Mouse (Mus musculus) kidney, postnatal 10 days (tissue): ENCODE measurements around the gene Ppcdc.

Experiments
- DNase-seq: peaks from one replicate; pipeline ENCODE4 v3.0.0; 2021; ENCODE audit warnings: mixed read lengths

Gene Ppcdc

DNA sequence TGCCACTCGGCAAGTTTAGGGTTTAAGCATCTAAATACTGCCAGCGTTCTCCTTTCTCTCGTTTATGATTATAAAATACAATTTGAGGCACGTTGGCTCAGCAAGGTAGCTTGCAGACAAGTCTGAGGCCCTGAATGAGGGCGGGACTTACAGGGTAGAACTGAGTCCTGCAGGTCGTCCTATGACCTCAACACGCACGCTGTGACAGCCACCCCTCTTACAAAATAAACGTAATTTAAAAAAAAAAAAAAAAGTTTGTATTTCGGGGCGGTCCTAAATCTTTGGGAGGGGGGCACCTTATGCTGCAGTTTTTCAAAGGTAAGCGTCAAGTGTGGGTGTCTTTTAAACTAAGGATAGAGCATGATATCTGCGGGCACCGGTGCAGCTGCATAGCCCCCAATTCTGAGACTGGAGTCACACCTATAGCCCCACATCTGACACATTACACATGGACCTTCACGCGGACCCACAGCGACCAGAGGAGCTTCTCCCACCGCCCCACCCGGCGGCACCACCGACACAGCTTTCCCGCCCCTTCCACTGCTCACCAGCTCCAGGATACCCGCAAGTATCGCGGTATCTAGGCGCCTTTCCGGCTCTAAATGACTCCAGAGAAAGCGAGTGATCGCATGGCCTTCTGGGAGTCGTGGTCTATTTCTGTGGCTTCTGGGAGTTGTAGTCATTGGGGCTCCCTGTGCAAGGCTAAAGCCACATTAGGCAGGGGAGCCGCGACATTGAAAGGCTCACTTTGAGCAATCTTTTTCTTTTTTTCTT is at the start of gene Ppcdc:
TSS of gene Ppcdc (minus strand) at position 603 of the 774 bp plus-strand sequence.
- DNase-seq = peak; percentile 94

GRCm38 (mm10) chr9:57487807-57488206 is 47.9 kb upstream of the Ppcdc start:
- DNase-seq = no peak

DNA sequence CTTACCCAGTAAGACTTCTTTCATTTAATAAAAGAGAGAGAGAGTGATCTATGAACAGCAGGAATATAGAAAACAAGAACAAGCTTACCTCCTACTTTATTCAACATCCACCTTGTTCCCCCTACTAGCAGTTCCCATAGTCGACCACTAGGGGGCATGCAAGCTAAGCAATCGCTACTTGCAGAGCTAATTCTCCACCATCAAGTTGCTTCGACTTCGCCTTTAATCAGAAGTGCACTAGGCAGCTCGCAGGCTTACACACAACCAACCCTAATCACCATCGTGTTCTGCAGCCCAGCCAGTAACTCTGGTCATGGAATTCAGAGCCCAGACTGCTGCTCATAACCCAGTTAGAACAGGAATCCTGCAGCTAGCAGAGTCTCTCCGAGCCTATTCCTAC is 45.9 kb upstream of the Ppcdc start:
- DNase-seq = peak; percentile 91

- no peak for DNase-seq
Observed at GRCm38 (mm10) chr9:57468914-57469313, 29.0 kb upstream of the Ppcdc start.

DNA sequence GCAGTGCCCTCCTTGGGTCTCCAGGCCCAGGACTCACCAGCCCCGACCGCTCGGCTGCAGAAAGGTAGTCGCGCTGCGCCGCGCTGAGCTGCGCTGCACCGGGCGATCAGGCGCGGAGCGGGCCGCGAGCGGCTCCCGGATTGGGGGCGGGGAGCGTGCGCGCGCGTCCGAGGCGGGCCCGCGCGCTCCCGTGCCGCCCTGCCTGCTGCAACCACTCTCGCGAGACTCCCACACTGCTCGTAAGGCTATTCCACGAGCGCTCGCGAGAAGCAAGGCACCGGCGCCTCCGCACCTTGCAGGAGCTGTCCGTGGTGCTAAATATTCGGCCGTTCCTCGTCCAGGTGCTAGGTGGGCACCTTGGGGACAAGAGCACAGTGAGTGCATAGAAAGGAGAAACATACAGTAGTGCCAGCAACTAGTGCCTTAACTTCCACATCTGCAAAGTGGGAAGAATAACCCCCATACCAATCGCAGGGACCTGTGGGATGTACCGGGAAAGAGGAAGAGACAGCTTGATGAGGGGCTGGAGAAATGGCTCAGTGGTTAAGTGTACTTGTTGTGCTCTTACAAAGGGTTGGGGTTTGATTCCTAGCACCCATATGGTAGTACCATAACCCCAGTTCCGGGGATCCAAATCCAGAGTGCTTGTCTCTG is 28.1 kb upstream of the Ppcdc start, which contains the start of gene Scamp5:
TSS of gene Scamp5 (minus strand) at position 165 of the 654 bp plus-strand sequence.
- peak; percentile 96 for DNase-seq

- DNase-seq = peak; percentile 57
Observed at GRCm38 (mm10) chr9:57467271-57467771, 27.4 kb upstream of the Ppcdc start.

DNA sequence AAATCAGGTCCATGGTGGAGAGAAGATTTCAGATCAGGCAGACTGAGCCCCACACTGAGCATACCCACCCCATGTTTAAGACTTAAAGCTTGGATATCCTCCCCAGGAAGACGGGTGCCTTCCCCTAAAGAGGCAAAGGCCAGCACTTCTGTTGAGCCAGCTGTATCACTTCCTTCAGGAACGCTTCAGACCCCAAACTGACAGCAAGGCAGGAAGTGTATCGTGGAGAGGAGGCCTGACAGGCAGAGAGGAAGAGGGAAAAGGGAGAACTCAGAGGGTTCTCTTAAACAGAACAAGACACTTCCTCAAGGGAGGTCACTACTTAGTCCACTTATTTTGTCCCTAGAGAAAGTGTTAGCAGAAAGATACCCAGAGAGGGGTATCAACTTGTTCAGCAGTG is 26.2 kb upstream of the Ppcdc start:
- DNase-seq = no peak

DNA sequence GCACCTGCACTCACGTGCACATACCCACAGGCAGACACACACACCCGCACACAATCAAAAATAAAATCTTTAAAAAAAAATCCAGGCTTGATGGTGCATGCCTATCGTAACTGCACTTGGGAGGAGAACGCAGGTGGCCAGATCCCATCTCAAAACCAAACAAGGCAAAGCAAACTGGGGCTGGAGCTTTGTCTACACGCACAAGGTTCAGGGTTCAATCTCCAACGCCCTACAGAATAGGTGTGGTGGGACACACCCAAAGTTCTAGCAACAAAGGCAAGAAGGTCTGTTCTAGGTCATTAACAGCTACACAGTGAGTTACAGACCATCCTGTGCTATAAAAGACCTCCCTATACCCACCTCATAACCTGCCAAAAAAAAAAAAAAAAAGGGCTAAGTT is 22.9 kb upstream of the Ppcdc start:
- DNase-seq = no peak

- DNase-seq = no peak
Observed at GRCm38 (mm10) chr9:57459707-57460106, 19.8 kb upstream of the Ppcdc start.

DNA sequence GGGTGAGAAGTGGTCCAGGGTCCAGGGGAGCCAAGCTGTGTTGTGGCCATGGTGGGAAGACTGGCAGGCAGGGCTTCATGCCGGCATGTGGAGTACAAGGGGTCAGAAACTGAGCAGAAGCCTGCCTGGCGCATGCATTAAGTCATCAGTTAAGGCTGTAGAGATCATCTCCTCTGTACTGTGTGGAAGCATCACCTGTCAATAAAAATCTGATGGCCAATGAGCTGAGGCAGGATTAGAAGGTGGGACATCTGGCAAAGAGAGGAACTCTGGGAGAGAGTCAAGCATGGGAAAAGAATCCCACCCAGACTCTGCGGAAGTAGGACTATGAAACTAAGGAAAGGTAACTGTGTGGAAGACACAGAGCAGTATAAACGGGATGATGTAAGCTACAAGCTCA is 13.6 kb upstream of the Ppcdc start:
- DNase-seq = no peak

DNA sequence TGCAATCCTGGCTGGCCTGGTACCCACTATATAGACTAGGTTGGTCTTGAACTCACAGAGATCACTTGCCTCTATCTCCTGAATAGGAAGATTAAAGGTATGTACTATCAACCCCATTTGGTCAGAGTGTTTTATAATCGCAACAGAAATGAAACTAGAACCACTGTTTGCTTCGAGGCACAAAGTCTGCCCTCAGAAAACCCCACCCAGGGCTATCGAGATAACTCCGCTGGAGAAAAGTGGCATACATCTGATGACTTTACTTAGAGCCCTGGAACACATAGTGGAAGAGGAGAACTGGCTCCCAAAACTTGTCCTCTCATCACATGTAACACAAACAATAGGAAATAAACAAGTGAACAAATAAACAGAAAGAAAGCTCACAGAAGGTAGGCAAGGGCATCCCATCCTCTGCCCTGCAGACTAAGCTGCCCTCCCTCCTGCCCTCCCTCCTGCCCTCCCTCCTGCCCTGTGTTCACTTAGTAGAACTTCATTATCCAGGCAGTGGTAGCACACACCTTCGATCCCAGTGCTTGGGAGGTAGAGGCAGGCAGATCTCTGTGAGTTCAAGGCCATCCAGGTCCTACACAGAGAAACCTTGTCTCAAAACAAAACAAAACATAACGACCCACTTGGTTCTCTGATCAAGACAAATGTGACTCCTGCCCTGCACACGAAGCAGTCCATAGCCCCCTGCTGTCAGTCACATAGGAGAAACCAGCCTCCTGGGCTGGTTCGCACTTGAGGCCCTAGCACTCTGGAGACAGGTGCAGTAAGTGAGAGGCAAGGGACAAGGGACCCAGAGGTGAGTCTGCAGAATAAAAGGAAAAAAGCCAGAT is 12.9 kb upstream of the Ppcdc start:
- DNase-seq = no peak

- DNase-seq = no peak
Observed at GRCm38 (mm10) chr9:57449715-57450114, 9.8 kb upstream of the Ppcdc start.

- DNase-seq = no peak
Observed at GRCm38 (mm10) chr9:57440620-57441019, 696 bp upstream of the Ppcdc start.

- DNase-seq = no peak
Observed at GRCm38 (mm10) chr9:57439083-57439482, 841 bp downstream of the Ppcdc start.

DNA sequence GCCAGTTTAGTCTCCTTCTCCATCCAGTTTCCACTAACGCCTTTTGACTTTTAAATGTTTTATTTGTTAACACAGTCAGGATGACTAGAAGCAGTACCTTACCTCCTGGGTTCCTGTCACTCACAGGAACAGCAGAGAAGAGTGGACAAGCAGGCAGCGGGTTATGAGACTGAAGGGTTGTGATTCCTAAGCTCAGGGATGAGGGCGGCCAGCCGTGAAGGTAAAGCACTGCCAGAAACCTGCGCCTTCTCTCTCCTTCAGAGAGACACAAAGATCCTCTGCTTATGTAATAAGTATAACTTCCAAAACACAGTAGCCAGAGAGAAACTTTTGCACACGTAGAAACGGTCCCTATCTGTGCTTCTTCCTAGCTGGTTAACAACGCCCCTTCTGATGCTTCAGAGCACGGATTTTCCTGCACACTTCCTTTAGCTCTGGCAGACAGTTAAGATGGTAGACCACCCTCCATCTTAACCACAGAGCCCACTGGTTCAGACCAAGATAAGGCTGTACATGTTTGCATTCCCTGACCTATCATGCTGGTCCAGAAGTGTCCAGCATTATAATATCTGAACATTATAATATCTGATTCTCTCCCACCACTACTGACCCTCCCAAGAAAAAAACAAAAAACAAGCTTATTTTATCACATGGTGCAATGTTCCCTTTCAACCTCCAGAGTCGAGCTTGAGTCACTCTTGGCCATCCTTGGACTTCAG is 1.9 kb downstream of the Ppcdc start:
- no peak for DNase-seq

- no peak for DNase-seq
Observed at GRCm38 (mm10) chr9:57436166-57436565, 3.8 kb downstream of the Ppcdc start.

DNA sequence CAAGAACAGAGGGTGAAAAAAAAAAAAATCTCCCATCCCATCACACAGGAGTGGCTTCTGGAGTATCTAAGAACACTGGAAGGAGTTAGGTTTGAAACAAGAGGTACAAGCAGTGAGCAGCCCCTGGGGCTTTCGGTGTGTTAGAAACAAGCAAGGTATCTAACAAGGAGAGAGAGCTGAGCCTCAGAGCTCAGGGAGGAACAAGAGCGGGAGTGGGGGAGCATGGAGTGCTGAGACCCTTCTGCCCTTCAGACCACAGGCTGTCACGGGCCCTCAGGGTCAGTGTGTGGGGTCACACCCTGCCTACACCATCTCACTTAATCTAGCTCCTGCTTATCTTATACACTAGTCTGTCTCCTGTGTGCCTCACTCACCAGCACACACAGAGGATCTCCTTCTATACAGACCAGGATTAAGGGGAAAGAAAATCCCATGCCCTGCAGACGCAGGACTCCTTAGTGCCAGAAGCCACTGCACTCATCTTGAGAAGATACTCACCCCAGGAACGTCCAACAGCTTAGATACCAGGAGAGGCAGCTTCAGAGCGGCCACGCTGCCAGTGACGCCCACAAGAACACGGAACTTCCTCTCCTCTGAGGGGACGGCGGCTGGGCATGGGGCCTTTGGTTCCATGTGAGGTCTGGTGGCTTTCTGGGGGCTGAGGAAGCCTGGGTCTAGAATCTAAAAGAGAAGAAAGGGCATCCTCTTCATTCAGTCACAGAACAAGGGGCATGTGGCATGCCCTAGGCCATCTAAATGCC is 5.3 kb downstream of the Ppcdc start:
- no peak for DNase-seq

- DNase-seq = peak; percentile 91
Observed at GRCm38 (mm10) chr9:57433097-57434032, 6.6 kb downstream of the Ppcdc start.

DNA sequence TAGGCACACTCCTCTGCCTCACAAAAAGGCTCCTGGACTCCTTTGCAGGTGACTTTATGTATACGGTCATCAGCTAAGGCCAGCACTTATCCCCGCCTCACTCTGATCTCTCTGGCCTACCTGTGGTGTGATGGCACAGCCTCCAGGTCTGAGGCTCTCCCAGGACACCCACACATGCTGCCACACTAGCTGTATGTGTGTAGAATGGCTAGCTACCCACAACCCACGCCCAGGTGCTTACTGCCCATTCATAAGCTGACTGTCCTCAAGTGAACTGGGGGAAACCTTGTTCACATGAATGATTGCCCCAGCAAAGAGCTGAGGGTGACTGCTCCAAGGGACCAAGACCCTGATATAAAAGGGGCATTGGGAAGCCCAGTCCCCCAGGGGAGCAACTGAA is 7.4 kb downstream of the Ppcdc start:
- DNase-seq = no peak

- peak; percentile 55 for DNase-seq
Observed at GRCm38 (mm10) chr9:57431202-57431601, 8.7 kb downstream of the Ppcdc start.

GRCm38 (mm10) chr9:57428391-57428790 is 11.5 kb downstream of the Ppcdc start:
- no peak for DNase-seq
